Mouse (Mus musculus) bone marrow, adult 2 months (tissue): Measurements from ENCODE around the gene Zfp36. TPM values are rescaled to one million over a fixed set of nuclear protein-coding genes. Genes with fewer than 3 reads are reported as not detected.
A peak's percentile ranks its signal among the peaks of the same experiment; 100 is the strongest.

Source experiments
- H3K27ac ChIP-seq: fragments of 200-500 bp; 2 replicates; pipeline ENCODE4 v1.5.1; 2012; ENCODE audit warnings: low read depth, mild to moderate bottlenecking, control low read depth, inconsistent platforms, low read length; ENCODE audit not compliant: control insufficient read depth, poor library complexity, insufficient read depth
- H3K4me1 ChIP-seq: fragments of 200-500 bp; 2 replicates; pipeline ENCODE4 v1.6.1; 2011; ENCODE audit warnings: low read length; ENCODE audit not compliant: control insufficient read depth, insufficient read depth
- H3K4me3 ChIP-seq: fragments of 200-500 bp; replicated peaks from 2 replicates; pipeline ENCODE3; 2011; ENCODE audit warnings: mild to moderate bottlenecking, low read depth, low read length, control low read depth; ENCODE audit not compliant: control insufficient read depth
- CTCF ChIP-seq: fragments of 200-500 bp; IDR thresholded peaks from 2 replicates; pipeline ENCODE4 v1.5.1; 2011; ENCODE audit warnings: low read length, control low read depth; ENCODE audit not compliant: control insufficient read depth, insufficient read depth
- POLR2A ChIP-seq: fragments of 200-500 bp; IDR thresholded peaks from 2 replicates; pipeline ENCODE4 v1.6.1; 2011; ENCODE audit warnings: low read depth, mild to moderate bottlenecking, control low read depth, low read length, borderline replicate concordance; ENCODE audit not compliant: control insufficient read depth
- WGBS: fragments of 180-500 bp; shearing (Covaris S2); methylation state at CpG from one replicate; pipeline ENCODE4 v1.1.7; 2018; 5-methylcytosine and 5-hydroxymethylcytosine counted together
- polyA plus RNA-seq: library from polyadenylated mRNA; stranded (reverse); fragments of >200 nt; gene quantifications from 2 replicates; pipeline ENCODE4 v1.2.4, GENCODE M21; 2011; ENCODE audit warnings: low replicate concordance; ENCODE audit not compliant: missing spikeins, insufficient read depth, insufficient read length

Gene Zfp36
- polyA plus RNA-seq, 1 experiment: 53.7 TPM

DNA sequence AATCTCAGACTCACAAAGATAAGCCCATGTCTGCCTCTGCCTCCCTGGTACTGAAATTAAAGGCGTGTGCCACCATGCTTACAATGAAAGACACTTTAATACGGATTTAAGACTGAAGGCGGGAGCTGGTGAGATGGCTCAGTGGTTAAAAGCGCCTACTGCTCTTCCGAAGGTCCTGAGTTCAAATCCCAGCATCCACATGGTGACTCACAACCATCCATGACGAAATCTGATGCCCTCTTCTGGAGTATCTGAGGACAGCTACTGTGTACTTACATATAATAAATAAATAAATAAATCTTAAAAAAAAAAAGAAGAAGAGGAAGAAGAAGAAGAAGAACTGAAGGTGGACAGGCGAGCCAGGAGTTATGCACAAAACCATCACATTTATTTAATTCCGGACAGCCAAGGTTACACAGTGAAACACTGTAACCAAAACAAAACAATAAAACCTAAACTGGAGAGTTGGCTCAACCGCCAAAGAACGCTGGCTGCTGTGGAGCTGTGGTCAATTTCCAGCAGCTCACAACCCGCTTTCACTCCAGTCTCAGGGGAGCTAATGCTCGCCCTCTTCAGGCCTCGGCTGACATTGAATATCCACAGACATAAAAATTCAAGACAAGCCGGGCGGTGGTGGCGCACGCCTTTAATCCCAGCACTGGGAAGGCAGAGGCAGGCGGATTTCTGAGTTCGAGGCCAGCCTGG, 40.7 kb downstream of the Zfp36 start:
- TF ChIP-seq CTCF (peak; percentile 51), POLR2A (no peak)
- H3K4me3 ChIP-seq: peak overlapping the region; percentile 79
- WGBS: 15% methylated on average over 19 of the region's 19 CpGs
- peak overlapping the region; percentile 90 for H3K27ac ChIP-seq
- no peaks in the 10 kb centered on the region; the same call in 1 of the 2 replicates for H3K4me1 ChIP-seq

DNA sequence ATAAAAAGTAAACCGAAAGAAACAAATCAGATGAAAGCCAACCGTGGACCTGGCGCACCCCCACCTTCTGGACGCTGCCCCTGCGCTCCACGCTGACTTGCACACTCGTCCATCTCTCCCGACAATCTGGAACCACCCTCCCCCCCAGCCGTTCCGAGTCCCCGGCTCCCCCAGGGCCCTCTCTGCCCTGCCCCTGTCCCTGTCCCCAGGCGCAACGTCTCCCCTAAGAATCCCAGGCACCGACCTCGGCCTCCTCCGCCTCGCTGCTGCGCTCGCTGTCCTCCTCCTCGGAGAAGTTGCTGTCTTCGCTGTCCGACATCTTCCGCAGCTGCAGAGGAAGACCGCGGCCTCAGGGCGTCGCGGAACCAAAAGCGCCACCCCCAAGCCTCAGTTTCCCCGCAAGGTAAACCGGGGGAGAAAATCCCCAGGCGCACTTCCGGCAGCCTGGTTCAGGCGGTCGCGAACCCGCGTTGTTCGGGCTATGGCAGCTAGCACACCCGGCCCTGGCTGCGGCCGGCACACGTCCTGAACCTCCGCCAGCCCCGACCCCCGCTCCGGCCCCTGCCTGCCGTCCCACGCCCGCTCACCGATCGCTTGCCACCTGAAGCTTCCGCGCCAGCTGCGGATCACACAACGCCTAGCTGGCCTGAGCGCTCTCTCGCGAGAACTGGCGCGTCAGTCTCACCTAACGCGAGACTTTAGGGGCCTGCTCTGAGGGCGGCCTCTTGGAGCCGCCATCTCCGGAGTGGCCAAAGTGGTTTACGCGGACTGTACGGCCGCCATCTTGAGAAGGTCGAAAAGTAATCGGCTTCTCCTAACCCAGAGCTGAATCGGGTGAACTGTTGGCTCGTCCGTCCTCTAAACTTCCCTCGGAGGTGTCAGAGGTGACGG, 41.7 kb downstream of the Zfp36 start, which contains the start of gene Supt5:
Supt5 (minus strand) TSS at position 639 of the 891 bp plus-strand sequence.
- WGBS: under 1% methylated on average over 77 of the region's 77 CpGs
- H3K4me1 ChIP-seq: no peaks in the 10 kb centered on the region; the same call in 1 of the 2 replicates
- TF ChIP-seq CTCF (no peak), POLR2A (peak; percentile 97)

GRCm38 (mm10) chr7:28335471-28335870, 44.6 kb downstream of the Zfp36 start:
- TF ChIP-seq CTCF (no peak), POLR2A (no peak)
- Histone ChIP-seq H3K27ac (no peak overlapping the region), H3K4me1 (no peaks in the 10 kb centered on the region; the same call in 1 of the 2 replicates), H3K4me3 (no peak overlapping the region)
- 76% methylated on average over 2 of the region's 2 CpGs for WGBS

More for the DNA sequence above, 41.7 kb downstream of the Zfp36 start, which contains the start of gene Supt5:
- Histone ChIP-seq H3K4me3 (peak within 1 kb of the TSS; percentile 99), H3K27ac (peak within 1 kb of the TSS; percentile 90)

DNA sequence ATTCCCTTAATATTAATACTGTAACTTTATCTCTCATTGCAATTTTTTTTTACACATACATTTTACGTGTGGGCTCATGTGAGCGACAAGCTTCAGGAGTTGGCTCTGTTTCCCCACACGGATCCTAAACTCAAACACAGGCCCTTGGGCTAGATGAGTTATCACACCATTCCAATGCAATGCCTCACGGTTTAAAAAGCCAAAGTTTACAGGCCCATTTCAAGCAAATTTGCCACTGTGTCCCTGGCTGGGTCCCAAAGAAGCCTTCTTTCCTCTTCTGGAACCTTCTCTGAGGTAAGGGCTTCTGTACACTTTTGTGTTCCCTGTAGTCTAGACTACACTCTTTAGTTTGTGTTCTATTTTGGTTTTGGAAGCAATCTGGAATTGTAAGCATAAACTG, 45.5 kb downstream of the Zfp36 start:
- no peak overlapping the region for H3K4me3 ChIP-seq
- WGBS: 87% methylated on average over 4 of the region's 4 CpGs
- H3K4me1 ChIP-seq: no peaks in the 10 kb centered on the region; the same call in 1 of the 2 replicates
- no peak overlapping the region for H3K27ac ChIP-seq
- TF ChIP-seq POLR2A: no peak
- no peak for TF ChIP-seq CTCF

- Histone ChIP-seq H3K4me3 (no peak overlapping the region), H3K27ac (no peak overlapping the region), H3K4me1 (no peaks in the 10 kb centered on the region)
- 98% methylated on average over 2 of the region's 2 CpGs for WGBS
- no peak for TF ChIP-seq POLR2A
- no peak for TF ChIP-seq CTCF
Measured at GRCm38 (mm10) chr7:28328260-28328659, 51.8 kb downstream of the Zfp36 start.

Other genes with a start within 250 kb of the Zfp36 start
- 104 and 144 TPM in 2 replicates for gene Fbl, start 210.5 kb downstream of the Zfp36 start, polyA plus RNA-seq
- 8.6 and 10.8 TPM in 2 replicates for gene Dyrk1b, start 200.8 kb downstream of the Zfp36 start, polyA plus RNA-seq
- 0.70 and 3.3 TPM in 2 replicates for gene Eid2, start 112.4 kb downstream of the Zfp36 start, polyA plus RNA-seq
- 1.5 and 2.3 TPM in 2 replicates for gene Eid2b, start 102.5 kb downstream of the Zfp36 start, polyA plus RNA-seq
- gene Selenov, start 89.1 kb downstream of the Zfp36 start, polyA plus RNA-seq: not detected in 2 replicates
- gene Dll3, start 78.0 kb downstream of the Zfp36 start, polyA plus RNA-seq: not detected in 2 replicates
- 44.6 and 44.8 TPM in 2 replicates for gene Timm50, start 68.2 kb downstream of the Zfp36 start, polyA plus RNA-seq
- gene Supt5, start 41.5 kb downstream of the Zfp36 start, polyA plus RNA-seq: 50.8 and 77.1 TPM in 2 replicates
- gene Rps16, start 29.6 kb downstream of the Zfp36 start, polyA plus RNA-seq: 838 and 1,358 TPM in 2 replicates
- 15.6 and 26.3 TPM in 2 replicates for gene Plekhg2, start 7.7 kb downstream of the Zfp36 start, polyA plus RNA-seq
- gene Med29, start 12.5 kb upstream of the Zfp36 start, polyA plus RNA-seq: 12.0 and 24.2 TPM in 2 replicates
- 136 and 209 TPM in 2 replicates for gene Paf1, start 12.7 kb upstream of the Zfp36 start, polyA plus RNA-seq
- 158 and 354 TPM in 2 replicates for gene Gmfg, start 57.2 kb upstream of the Zfp36 start, polyA plus RNA-seq
- 2.6 TPM in 1 of 2 replicates, not detected in the other for gene Lrfn1, start 71.7 kb upstream of the Zfp36 start, polyA plus RNA-seq
- gene Ifnl2, start 130.2 kb upstream of the Zfp36 start, polyA plus RNA-seq: not detected in 2 replicates
- not detected in 2 replicates for gene Ifnl3, start 142.6 kb upstream of the Zfp36 start, polyA plus RNA-seq
- not detected in 2 replicates for gene Sycn, start 160.6 kb upstream of the Zfp36 start, polyA plus RNA-seq
- not detected in 2 replicates for gene Nccrp1, start 167.0 kb upstream of the Zfp36 start, polyA plus RNA-seq
- 5.4 and 25.2 TPM in 2 replicates for gene Samd4b, start 217.9 kb upstream of the Zfp36 start, polyA plus RNA-seq
- gene Pak4, start 217.9 kb upstream of the Zfp36 start, polyA plus RNA-seq: 6.1 and 13.6 TPM in 2 replicates